Mouse (Mus musculus): Measurements from ENCODE around the gene Dap.

Gene Dap

GRCm38 (mm10) chr15:31306726-31307125, 82.6 kb downstream of the Dap start:
- DNase-seq, result no peak

- DNase-seq, result peak in 1 of 2 experiments; percentile 23
Observed at GRCm38 (mm10) chr15:31309526-31309925, 85.4 kb downstream of the Dap start.

- DNase-seq, result no peak
Observed at GRCm38 (mm10) chr15:31312001-31312400, 87.9 kb downstream of the Dap start.

GRCm38 (mm10) chr15:31315630-31316231, 91.6 kb downstream of the Dap start:
- peak; percentile 78 to 88 for DNase-seq

GRCm38 (mm10) chr15:31317056-31317805, 93.1 kb downstream of the Dap start:
- DNase-seq, result no peak

GRCm38 (mm10) chr15:31318158-31318955, 94.2 kb downstream of the Dap start:
- no peak for DNase-seq

GRCm38 (mm10) chr15:31319046-31319445, 94.9 kb downstream of the Dap start:
- DNase-seq, result no peak

- DNase-seq, result no peak
Observed at GRCm38 (mm10) chr15:31320598-31321377, 96.7 kb downstream of the Dap start.

GRCm38 (mm10) chr15:31323684-31324083, 99.6 kb downstream of the Dap start:
- DNase-seq, result no peak

All from cerebellum, postnatal 25 days (tissue).